ENCODE assay signal across 8 mouse cellular contexts in genomic region chr1:155006539-155007486, GRCm38 (mm10).
DNase-seq lines count a peak whose midpoint lies in the region; ATAC-seq lines count a peak whose summit lies in the region.

No protein-coding gene starts in this region.

- H3K4me1 ChIP-seq in embryonic facial prominence, embryonic 14.5 days (ENCODE audit: control insufficient read depth, insufficient read depth, low read length): no peaks in the 10 kb centered on the region
- peaks cover 4% of the 10 kb centered on the region for H3K4me1 ChIP-seq in heart, embryonic 10.5 days
- H3K4me1 ChIP-seq in kidney, embryonic 16.5 days (ENCODE audit: insufficient read depth, low read length): no peaks in the 10 kb centered on the region

- peak; percentile 87 for ATAC-seq in embryonic facial prominence, embryonic 14.5 days (ENCODE audit: low read depth)
- peak; percentile 86 for ATAC-seq in kidney, embryonic 16.5 days (ENCODE audit: low FRiP score, low TSS enrichment)

- no peaks in the 10 kb centered on the region for H3K9me3 ChIP-seq in embryonic facial prominence, embryonic 14.5 days (ENCODE audit: control insufficient read depth, low read length)
- H3K9me3 ChIP-seq in heart, embryonic 10.5 days: no peaks in the 10 kb centered on the region
- H3K9me3 ChIP-seq in kidney, embryonic 16.5 days (ENCODE audit: low read length): no peaks in the 10 kb centered on the region

- 8% methylated on average over 16 of the region's 16 CpGs for WGBS in embryonic facial prominence, embryonic 14.5 days
- WGBS in heart, embryonic 10.5 days: 21% methylated on average over 16 of the region's 16 CpGs
- 22% methylated on average over 16 of the region's 16 CpGs for WGBS in kidney, embryonic 16.5 days

- no peak overlapping the region for H3K4me2 ChIP-seq in embryonic facial prominence, embryonic 14.5 days (ENCODE audit: low read depth, low read length)
- H3K4me2 ChIP-seq in kidney, embryonic 16.5 days (replicated peaks; ENCODE audit: low read depth, low read length): no peak overlapping the region

- H3K36me3 ChIP-seq in embryonic facial prominence, embryonic 14.5 days (ENCODE audit: control insufficient read depth, insufficient read depth, low read length): no peaks in the 10 kb centered on the region
- H3K36me3 ChIP-seq in heart, embryonic 10.5 days: no peaks in the 10 kb centered on the region
- no peaks in the 10 kb centered on the region for H3K36me3 ChIP-seq in kidney, embryonic 16.5 days (ENCODE audit: insufficient read depth, low read length)
- H3K36me3 ChIP-seq in splenic B cell, adult 2 months (ENCODE audit: control insufficient read depth, insufficient read depth, low read length, poor library complexity, severe bottlenecking): no peaks in the 10 kb centered on the region

- 0 out of 2 replicates have a peak, but pooled peaks cover 2% of the 10 kb centered on the region for H3K27me3 ChIP-seq in embryonic facial prominence, embryonic 14.5 days (replicated peaks; ENCODE audit: control insufficient read depth, insufficient read depth, low read length)
- peaks cover 22% of the 10 kb centered on the region for H3K27me3 ChIP-seq in heart, embryonic 10.5 days (ENCODE audit: insufficient read depth, poor library complexity, severe bottlenecking)
- H3K27me3 ChIP-seq in kidney, embryonic 16.5 days (ENCODE audit: insufficient read depth, low read length): no peaks in the 10 kb centered on the region
- no peaks in the 10 kb centered on the region for H3K27me3 ChIP-seq in splenic B cell, adult 2 months (ENCODE audit: control insufficient read depth, insufficient read depth, low read length, poor library complexity, severe bottlenecking)

- no peak overlapping the region for H3K9ac ChIP-seq in embryonic facial prominence, embryonic 14.5 days (ENCODE audit: low read depth, low read length)
- H3K9ac ChIP-seq in kidney, embryonic 16.5 days (replicated peaks; ENCODE audit: low read length): no peak overlapping the region

- H3K27ac ChIP-seq in embryonic facial prominence, embryonic 14.5 days (replicated peaks; ENCODE audit: low read depth, low read length): no peak overlapping the region
- no peak overlapping the region for H3K27ac ChIP-seq in heart, embryonic 10.5 days
- H3K27ac ChIP-seq in kidney, embryonic 16.5 days (ENCODE audit: low read length): no peak overlapping the region

- no peak overlapping the region for H3K4me3 ChIP-seq in embryonic facial prominence, embryonic 14.5 days (ENCODE audit: low read depth, low read length)
- no peak overlapping the region for H3K4me3 ChIP-seq in heart, embryonic 10.5 days
- no peak overlapping the region for H3K4me3 ChIP-seq in kidney, embryonic 16.5 days (ENCODE audit: low read length)

- DNase-seq in 416B (ENCODE audit: low read depth) (peak; percentile 83), liver (peak; percentile 79)
- peak; percentile 87 for DNase-seq in adrenal gland, postnatal 36 days
- DNase-seq in embryonic facial prominence, embryonic 14.5 days (ENCODE audit: low spot score): peak; percentile 86
- peak; percentile 92 for DNase-seq in heart, embryonic 10.5 days (ENCODE audit: low spot score)
- DNase-seq in naive thymus-derived CD4-positive, alpha-beta T cell, adult 2 months (ENCODE audit: low read depth): peak; percentile 90
- DNase-seq in splenic B cell, adult 2 months (ENCODE audit: low read depth, low spot score): peak; percentile 92
